Mouse (Mus musculus): ENCODE data around the gene Olfr1406.
"Not testable (repeated sequence)": the region's sequence is repeated elsewhere in the genome, so short reads cannot be mapped to it uniquely, and the experiment has no call there.

Gene Olfr1406

GRCm38 (mm10) chr1:173190540-173190939, at the start of gene Olfr1406:
TSS of gene Olfr1406 (minus strand) at chr1:173190640.
- DNase-seq (ENCODE audit: low spot score) = no peak

- not testable (repeated sequence) for DNase-seq (ENCODE audit: low spot score)
Observed at GRCm38 (mm10) chr1:173237004-173237403, 46.6 kb upstream of the Olfr1406 start.

GRCm38 (mm10) chr1:173227081-173227480, 36.6 kb upstream of the Olfr1406 start, which contains the start of gene Fcer1a:
TSS of gene Fcer1a (minus strand) at chr1:173227214.
- DNase-seq (ENCODE audit: low spot score) = no peak

- DNase-seq (ENCODE audit: low spot score) = no peak
Observed at GRCm38 (mm10) chr1:173216481-173216880, 26.0 kb upstream of the Olfr1406 start.

GRCm38 (mm10) chr1:173212092-173212491, 21.7 kb upstream of the Olfr1406 start, which contains the start of gene Olfr1404:
TSS of gene Olfr1404 (plus strand) at chr1:173212392.
- no peak for DNase-seq (ENCODE audit: low spot score)

GRCm38 (mm10) chr1:173197508-173197907, 7.1 kb upstream of the Olfr1406 start, which contains the start of gene Olfr218:
TSS of gene Olfr218 (plus strand) at chr1:173197808.
- no peak for DNase-seq (ENCODE audit: low spot score)

- DNase-seq (ENCODE audit: low spot score) = no peak
Observed at GRCm38 (mm10) chr1:173196359-173196758, 5.9 kb upstream of the Olfr1406 start.

GRCm38 (mm10) chr1:173192059-173192458, 1.6 kb upstream of the Olfr1406 start:
- no peak for DNase-seq (ENCODE audit: low spot score)

- DNase-seq (ENCODE audit: low spot score) = no peak
Observed at GRCm38 (mm10) chr1:173174154-173174842, 16.1 kb downstream of the Olfr1406 start.

- no peak for DNase-seq (ENCODE audit: low spot score)
Observed at GRCm38 (mm10) chr1:173137274-173137673, 53.2 kb downstream of the Olfr1406 start, which contains the start of gene Olfr1408. TSS of gene Olfr1408 (minus strand) at chr1:173137374.
